Mouse (Mus musculus) liver, postnatal 0 days (tissue): ENCODE data around the gene Gm5269. TPM values are rescaled to one million over a fixed set of nuclear protein-coding genes. Genes with fewer than 3 reads are reported as not detected.

Experiments used
- ATAC-seq: fragments of 200-750 bp; cut with Nextera tagmentation; 2 replicates; pipeline ENCODE4 v1.8.0; 2017; ENCODE audit warnings: mild to moderate bottlenecking, moderate library complexity
- DNase-seq: peaks from one replicate; pipeline ENCODE4 v3.0.0-alpha.2; 2016
- H3K27ac ChIP-seq: fragments of 300-500 bp; sonication (generic); 2 replicates; pipeline ENCODE4 v1.5.1; 2014; ENCODE audit warnings: antibody characterized with exemption, moderate library complexity, mild to moderate bottlenecking, low read depth
- H3K27me3 ChIP-seq: fragments of 300-500 bp; sonication (generic); 2 replicates; pipeline ENCODE4 v1.6.1; 2014; ENCODE audit warnings: low read length, control low read depth, mixed read lengths; ENCODE audit not compliant: insufficient read depth
- H3K36me3 ChIP-seq: fragments of 300-500 bp; sonication (generic); replicated peaks from 2 replicates; pipeline ENCODE4 v1.6.1; 2014; ENCODE audit warnings: mild to moderate bottlenecking, control low read depth, low read length, moderate library complexity, mixed read lengths; ENCODE audit not compliant: insufficient read depth
- H3K4me1 ChIP-seq: fragments of 300-500 bp; sonication (generic); 2 replicates; pipeline ENCODE4 v1.6.1; 2014; ENCODE audit warnings: antibody characterized with exemption, mild to moderate bottlenecking, control low read depth; ENCODE audit not compliant: insufficient read depth
- H3K4me2 ChIP-seq: fragments of 300-500 bp; sonication (generic); 2 replicates; pipeline ENCODE4 v1.6.1; 2014; ENCODE audit warnings: low read depth, mild to moderate bottlenecking, low read length, moderate library complexity, mixed read lengths
- H3K4me3 ChIP-seq: fragments of 300-500 bp; sonication (generic); 2 replicates; pipeline ENCODE4 v1.5.1; 2014; ENCODE audit warnings: low read depth, low read length
- H3K9ac ChIP-seq: fragments of 300-500 bp; sonication (generic); replicated peaks from 2 replicates; pipeline ENCODE4 v1.6.1; 2014; ENCODE audit warnings: mild to moderate bottlenecking, moderate library complexity
- H3K9me3 ChIP-seq: fragments of 300-500 bp; sonication (generic); 2 replicates; pipeline ENCODE4 v1.6.1; 2016; ENCODE audit warnings: mild to moderate bottlenecking, control low read depth, low read length, mixed read lengths
- CTCF ChIP-seq: sonication (generic); IDR thresholded peaks from 2 replicates; pipeline ENCODE4 v1.5.1; 2016; ENCODE audit warnings: antibody characterized with exemption, low read depth
- EP300 ChIP-seq: IDR thresholded peaks from 2 replicates; pipeline ENCODE4 v1.6.1; 2016; ENCODE audit warnings: antibody characterized with exemption, low read depth, mild to moderate bottlenecking
- WGBS: fragments of 180-500 bp; shearing (Covaris S2); extraction: QIAGEN DNeasy Blood & Tissue Kit; methylation state at CpG from one replicate; pipeline ENCODE4 v1.1.7; 2014; ENCODE audit not compliant: insufficient replicate concordance; 5-methylcytosine and 5-hydroxymethylcytosine counted together
- polyA plus RNA-seq: library from polyadenylated mRNA; unstranded; fragments of >200 nt; fragmentation: Nextera tagmentation; extraction: Ambion mirVana; gene quantifications from 2 replicates; pipeline ENCODE4 v1.2.1, GENCODE M21; 2015

The Gm5269 gene
- polyA plus RNA-seq, 1 experiment from 2014 or later, result not detected

- DNase-seq, result no peak
- ATAC-seq, result no peak; the same call in 1 of the 2 replicates
- H3K4me2 ChIP-seq, result no peak overlapping the region
- H3K9ac ChIP-seq, result no peak overlapping the region
- WGBS, result 55% methylated on average over 4 of the region's 4 CpGs
- no peaks in the 10 kb centered on the region for H3K36me3 ChIP-seq
- H3K4me3 ChIP-seq, result no peak overlapping the region
- no peak overlapping the region; the same call in 1 of the 2 replicates for H3K27ac ChIP-seq
- peaks cover 27% of the 10 kb centered on the region for H3K4me1 ChIP-seq
- TF ChIP-seq CTCF, result no peak
- no peak for TF ChIP-seq EP300
- peaks cover 3% of the 10 kb centered on the region for H3K9me3 ChIP-seq
- H3K27me3 ChIP-seq, result no peaks in the 10 kb centered on the region
Observed at GRCm38 (mm10) chr1:45864564-45865014, 25.5 kb downstream of the Gm5269 start.

GRCm38 (mm10) chr1:45863641-45864040, 26.4 kb downstream of the Gm5269 start:
- Histone ChIP-seq H3K4me3 (no peak overlapping the region), H3K27ac (no peak overlapping the region), H3K9ac (no peak overlapping the region), H3K4me2 (no peak overlapping the region), H3K4me1 (peaks cover 21% of the 10 kb centered on the region), H3K36me3 (no peaks in the 10 kb centered on the region), H3K27me3 (no peaks in the 10 kb centered on the region), H3K9me3 (peaks cover 3% of the 10 kb centered on the region)
- ATAC-seq (no peak), DNase-seq (no peak)
- WGBS, result 93% methylated on average over 3 of the region's 3 CpGs
- TF ChIP-seq CTCF (no peak), EP300 (no peak)

- H3K9ac ChIP-seq, result no peak overlapping the region
- H3K4me1 ChIP-seq, result peaks cover 15% of the 10 kb centered on the region
- H3K4me3 ChIP-seq, result no peak overlapping the region
- no peak overlapping the region for H3K4me2 ChIP-seq
- DNase-seq, result no peak
- TF ChIP-seq CTCF, result no peak
- no peak for TF ChIP-seq EP300
- H3K27ac ChIP-seq, result 0 out of 2 replicates have a peak overlapping the region, but pooled peaks have one; percentile 8
- peaks cover 3% of the 10 kb centered on the region for H3K9me3 ChIP-seq
- H3K36me3 ChIP-seq, result no peaks in the 10 kb centered on the region
- no peaks in the 10 kb centered on the region for H3K27me3 ChIP-seq
- ATAC-seq, result no peak
Observed at GRCm38 (mm10) chr1:45861162-45861561, 28.9 kb downstream of the Gm5269 start.

GRCm38 (mm10) chr1:45860349-45860748, 29.7 kb downstream of the Gm5269 start:
- H3K4me3 ChIP-seq, result no peak overlapping the region
- DNase-seq (no peak), ATAC-seq (0 out of 2 replicates have a peak, but pooled peaks have one; percentile 27)
- no peaks in the 10 kb centered on the region for H3K27me3 ChIP-seq
- no peaks in the 10 kb centered on the region for H3K36me3 ChIP-seq
- peaks cover 3% of the 10 kb centered on the region for H3K9me3 ChIP-seq
- peak overlapping the region; percentile 37 for H3K27ac ChIP-seq
- H3K9ac ChIP-seq, result no peak overlapping the region
- TF ChIP-seq EP300 (peak; percentile 50; the same call in 1 of the 2 replicates), CTCF (no peak)
- WGBS, result 36% methylated on average over 5 of the region's 5 CpGs
- H3K4me1 ChIP-seq, result peaks cover 10% of the 10 kb centered on the region
- peak overlapping the region; percentile 18; the same call in 1 of the 2 replicates for H3K4me2 ChIP-seq

GRCm38 (mm10) chr1:45858038-45858437, 32.0 kb downstream of the Gm5269 start:
- Histone ChIP-seq H3K27ac (no peak overlapping the region), H3K4me3 (no peak overlapping the region), H3K9ac (no peak overlapping the region), H3K4me2 (no peak overlapping the region), H3K4me1 (peaks cover 8% of the 10 kb centered on the region), H3K36me3 (no peaks in the 10 kb centered on the region), H3K9me3 (peaks cover 1% of the 10 kb centered on the region), H3K27me3 (no peaks in the 10 kb centered on the region)
- ATAC-seq (no peak), DNase-seq (no peak)
- WGBS, result 47% methylated on average over 1 of the region's 1 CpGs
- TF ChIP-seq CTCF, result no peak
- no peak for TF ChIP-seq EP300

- no peaks in the 10 kb centered on the region for H3K9me3 ChIP-seq
- H3K27ac ChIP-seq, result no peak overlapping the region
- 78% methylated on average over 1 of the region's 1 CpGs for WGBS
- no peak for TF ChIP-seq EP300
- TF ChIP-seq CTCF, result no peak
- no peak for ATAC-seq
- H3K4me2 ChIP-seq, result no peak overlapping the region
- no peak for DNase-seq
- H3K4me1 ChIP-seq, result 0 out of 2 replicates have a peak, but pooled peaks cover 2% of the 10 kb centered on the region
- no peak overlapping the region for H3K9ac ChIP-seq
- no peak overlapping the region for H3K4me3 ChIP-seq
- no peaks in the 10 kb centered on the region for H3K36me3 ChIP-seq
- no peaks in the 10 kb centered on the region for H3K27me3 ChIP-seq
Observed at GRCm38 (mm10) chr1:45845466-45845865, 44.6 kb downstream of the Gm5269 start.

Other genes with a start within 250 kb of the Gm5269 start
- 18.5 and 22.3 TPM in 2 replicates for gene Wdr75, start 95.1 kb downstream of the Gm5269 start, polyA plus RNA-seq
- gene Slc40a1, start 36.2 kb upstream of the Gm5269 start, polyA plus RNA-seq, result 197 and 219 TPM in 2 replicates
- 0.08 and 0.19 TPM in 2 replicates for gene Dnah7b, start 176.0 kb upstream of the Gm5269 start, polyA plus RNA-seq